Mouse (Mus musculus) kidney, embryonic 16.5 days (tissue): ENCODE measurements around the gene Pla2g1b. TPM values are rescaled to one million over a fixed set of nuclear protein-coding genes. Genes with fewer than 3 reads are reported as not detected.

Experiments used
- ATAC-seq: fragments of 200-750 bp; cut with Nextera tagmentation; 2 replicates; pipeline ENCODE4 v1.8.0; 2017; ENCODE audit warnings: moderate TSS enrichment; ENCODE audit not compliant: low FRiP score, low TSS enrichment
- H3K27ac ChIP-seq: fragments of 300-500 bp; sonication (generic); 2 replicates; pipeline ENCODE4 v1.5.1; 2014; ENCODE audit warnings: low read length
- H3K27me3 ChIP-seq: fragments of 300-500 bp; sonication (generic); 2 replicates; pipeline ENCODE4 v1.6.1; 2014; ENCODE audit warnings: low read length, control low read depth, mixed read lengths; ENCODE audit not compliant: insufficient read depth
- H3K36me3 ChIP-seq: fragments of 300-500 bp; sonication (generic); 2 replicates; pipeline ENCODE4 v1.6.1; 2014; ENCODE audit warnings: low read length, control low read depth, mixed read lengths; ENCODE audit not compliant: insufficient read depth
- H3K4me1 ChIP-seq: fragments of 300-500 bp; sonication (generic); 2 replicates; pipeline ENCODE4 v1.6.1; 2014; ENCODE audit warnings: low read length, control low read depth, mixed read lengths; ENCODE audit not compliant: insufficient read depth
- H3K4me2 ChIP-seq: fragments of 300-500 bp; sonication (generic); replicated peaks from 2 replicates; pipeline ENCODE4 v1.6.1; 2014; ENCODE audit warnings: low read depth, low read length
- H3K4me3 ChIP-seq: fragments of 300-500 bp; sonication (generic); 2 replicates; pipeline ENCODE4 v1.5.1; 2014; ENCODE audit warnings: mild to moderate bottlenecking, low read length
- H3K9ac ChIP-seq: fragments of 300-500 bp; sonication (generic); replicated peaks from 2 replicates; pipeline ENCODE4 v1.6.1; 2014; ENCODE audit warnings: low read length
- H3K9me3 ChIP-seq: fragments of 300-500 bp; sonication (generic); 2 replicates; pipeline ENCODE4 v1.6.1; 2016; ENCODE audit warnings: low read length, control low read depth
- WGBS: fragments of 180-500 bp; shearing (Covaris S2); extraction: QIAGEN DNeasy Blood & Tissue Kit; methylation state at CpG from one replicate; pipeline ENCODE4 v1.1.7; 2014; 5-methylcytosine and 5-hydroxymethylcytosine counted together
- polyA plus RNA-seq: library from polyadenylated mRNA; unstranded; fragments of >200 nt; fragmentation: Nextera tagmentation; extraction: Ambion mirVana; gene quantifications from 2 replicates; pipeline ENCODE4 v1.2.1, GENCODE M21; 2015

The Pla2g1b gene
- 0.94 and 2.1 TPM in 2 replicates for polyA plus RNA-seq

DNA sequence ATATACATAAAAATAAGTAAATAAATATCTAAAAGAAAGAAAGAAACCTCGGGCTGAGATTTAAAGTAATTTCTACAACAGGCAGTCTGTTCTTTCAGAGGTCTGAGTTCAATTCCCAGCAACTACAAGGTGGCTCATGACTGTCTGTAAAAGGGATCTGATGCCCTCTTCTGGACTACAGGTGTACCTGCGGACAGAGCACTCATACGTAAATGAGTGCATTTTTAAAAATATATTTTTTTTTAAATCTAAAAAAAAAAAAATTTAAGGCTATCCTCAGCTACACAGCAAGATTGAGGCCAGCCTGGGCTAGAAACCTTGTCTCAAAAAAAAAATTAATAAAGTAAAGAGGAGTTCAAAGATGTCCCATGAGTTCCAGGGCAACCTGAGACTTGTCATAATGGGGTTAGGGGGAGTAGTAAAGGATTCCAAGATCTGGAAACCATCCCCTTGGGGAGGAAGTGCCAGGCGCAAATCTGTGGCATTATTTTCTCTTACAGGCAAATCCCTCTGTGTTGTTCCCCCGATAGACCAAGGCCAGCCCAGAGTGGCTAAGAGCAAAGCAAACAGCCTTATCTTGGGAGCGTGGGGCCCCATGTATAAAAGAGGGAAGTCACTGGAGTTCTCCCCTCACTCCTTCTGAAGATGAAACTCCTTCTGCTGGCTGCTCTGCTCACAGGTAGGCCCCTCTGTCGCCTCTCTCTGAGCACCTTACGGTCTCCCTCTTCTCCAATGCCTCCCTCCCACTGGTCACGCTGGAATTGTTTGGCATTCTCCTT lies at the start of gene Pla2g1b:
Pla2g1b (plus strand) TSS at position 621 of the 779 bp plus-strand sequence.
- Histone ChIP-seq H3K4me1 (0 out of 2 replicates have a peak, but pooled peaks cover 3% of the 10 kb centered on the region), H3K27ac (no peak within 1 kb of the TSS), H3K9ac (no peak within 1 kb of the TSS), H3K36me3 (no peaks in the 10 kb centered on the region), H3K4me3 (no peak within 1 kb of the TSS), H3K4me2 (no peak within 1 kb of the TSS), H3K27me3 (no peaks in the 10 kb centered on the region), H3K9me3 (no peaks in the 10 kb centered on the region)
- ATAC-seq, result no peak
- 48% methylated on average over 9 of the region's 9 CpGs for WGBS

DNA sequence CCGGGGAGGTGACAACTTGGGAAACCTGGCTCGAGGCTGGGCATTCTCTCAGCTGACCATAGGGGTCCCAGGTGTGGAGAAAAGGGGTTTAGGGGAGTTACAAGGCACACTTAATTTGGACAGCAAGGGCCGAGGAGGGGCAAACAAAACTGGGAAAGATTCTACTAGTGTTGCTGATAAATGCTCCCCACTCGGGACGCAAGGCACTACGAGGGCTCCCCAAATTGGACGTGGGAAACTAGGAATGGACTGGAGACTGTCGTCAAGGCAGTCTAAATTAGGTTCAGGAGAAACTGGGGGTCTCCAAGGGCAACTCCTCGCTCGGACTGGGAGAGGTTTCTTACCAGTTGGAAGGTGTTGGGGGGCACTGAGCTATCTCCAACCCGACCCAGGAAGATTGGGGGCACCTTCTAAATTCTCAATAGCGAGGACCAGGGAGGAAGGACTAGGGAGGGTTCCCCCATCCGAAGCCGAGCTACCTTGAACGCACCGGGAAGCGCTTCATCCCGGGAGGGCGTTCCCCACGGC lies 37.2 kb upstream of the Pla2g1b start:
- H3K36me3 ChIP-seq, result no peaks in the 10 kb centered on the region
- H3K9ac ChIP-seq, result peak overlapping the region; percentile 95
- H3K27ac ChIP-seq, result no peak overlapping the region
- H3K9me3 ChIP-seq, result no peaks in the 10 kb centered on the region
- H3K4me2 ChIP-seq, result peak overlapping the region; percentile 95
- H3K27me3 ChIP-seq, result peaks cover 11% of the 10 kb centered on the region; the same call in 1 of the 2 replicates
- peaks cover 30% of the 10 kb centered on the region for H3K4me1 ChIP-seq
- H3K4me3 ChIP-seq, result peak overlapping the region; percentile 93
- WGBS, result 1% methylated on average over 20 of the region's 20 CpGs
- 0 out of 2 replicates have a peak, but pooled peaks have one; percentile 1 for ATAC-seq

DNA sequence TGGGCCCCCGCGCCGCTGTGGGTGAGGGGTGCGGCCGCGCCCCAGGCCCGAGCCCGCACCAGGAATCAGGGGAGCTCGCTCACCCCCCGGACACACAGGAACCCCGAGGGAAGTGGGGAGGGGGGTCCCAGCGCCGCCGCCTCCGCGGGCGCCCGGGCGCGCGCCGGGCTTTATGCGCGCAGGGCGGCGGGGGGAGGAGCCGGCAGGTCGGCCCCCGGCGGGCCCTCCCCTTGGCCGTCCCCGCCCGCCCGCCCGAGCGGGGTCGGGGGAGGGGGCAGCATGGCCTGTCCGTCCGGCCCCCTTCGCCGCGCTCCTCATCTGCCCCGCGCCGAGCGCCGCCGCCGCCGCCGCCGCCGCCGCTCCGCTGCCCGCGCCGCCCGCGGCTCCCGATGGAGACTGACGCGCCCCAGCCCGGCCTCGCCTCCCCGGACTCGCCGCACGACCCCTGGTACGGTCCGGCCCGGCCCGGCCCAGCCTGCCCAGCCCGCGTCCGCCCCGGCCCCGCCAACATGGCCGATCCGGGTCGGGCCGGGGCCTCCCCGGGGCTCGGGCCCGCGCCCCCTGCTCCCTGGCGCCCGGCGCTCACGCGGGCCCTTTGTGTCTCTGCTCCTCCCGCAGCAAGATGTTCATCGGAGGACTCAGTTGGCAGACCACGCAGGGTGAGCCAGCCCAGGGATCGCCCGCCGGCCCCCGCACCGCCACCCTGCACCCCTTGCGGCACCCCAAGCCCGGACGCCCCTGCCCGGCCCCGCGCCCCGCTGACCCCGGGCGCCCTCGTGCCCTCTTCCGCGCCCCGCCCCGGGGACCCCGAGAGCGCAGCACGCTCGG lies 36.5 kb upstream of the Pla2g1b start, which contains the start of gene Msi1:
Msi1 (plus strand) TSS at position 241 of the 828 bp plus-strand sequence.
- WGBS, result 2% methylated on average over 40 of the region's 117 CpGs
- peaks cover 11% of the 10 kb centered on the region; the same call in 1 of the 2 replicates for H3K27me3 ChIP-seq
- ATAC-seq, result peak; percentile 77
- H3K36me3 ChIP-seq, result no peaks in the 10 kb centered on the region
- peak within 1 kb of the TSS; percentile 95 for H3K4me2 ChIP-seq
- peak within 1 kb of the TSS; percentile 93 for H3K4me3 ChIP-seq
- peaks cover 36% of the 10 kb centered on the region for H3K4me1 ChIP-seq
- H3K9ac ChIP-seq, result peak within 1 kb of the TSS; percentile 95
- no peaks in the 10 kb centered on the region for H3K9me3 ChIP-seq
- peak within 1 kb of the TSS; percentile 78 for H3K27ac ChIP-seq

DNA sequence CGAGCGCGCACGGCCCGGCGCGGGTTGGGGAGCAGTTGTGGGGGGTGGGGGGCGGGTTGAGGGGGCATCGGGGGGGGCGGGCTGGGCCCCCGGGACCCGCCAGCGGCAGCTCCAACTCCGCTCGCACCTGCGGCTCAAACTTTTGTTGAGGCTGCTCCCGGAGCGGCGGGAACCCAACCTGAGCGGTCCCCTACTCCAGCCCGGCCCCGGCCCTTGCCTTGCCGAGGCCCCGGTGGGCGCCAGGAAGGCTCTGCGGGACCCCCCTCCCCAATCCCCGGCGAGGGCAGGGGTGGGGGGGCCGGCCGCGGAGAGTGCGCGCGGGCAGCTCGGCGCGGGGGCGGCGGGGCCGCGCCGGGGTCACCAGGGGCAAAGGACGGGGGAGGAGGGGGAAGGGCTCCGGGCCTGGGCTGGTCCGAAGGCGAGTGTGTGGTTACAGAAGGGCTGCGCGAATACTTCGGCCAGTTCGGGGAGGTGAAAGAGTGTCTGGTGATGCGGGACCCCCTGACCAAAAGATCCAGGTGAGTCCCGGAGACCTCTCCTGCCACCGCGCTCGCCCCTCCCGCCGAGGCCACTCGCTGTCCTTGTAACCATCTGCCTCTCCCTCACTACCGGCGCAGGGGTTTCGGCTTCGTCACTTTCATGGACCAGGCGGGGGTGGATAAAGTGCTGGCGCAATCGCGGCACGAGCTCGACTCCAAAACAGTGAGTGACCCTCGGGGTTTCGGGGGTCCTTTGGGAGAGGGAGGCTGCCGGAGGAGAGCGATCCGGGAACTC lies 35.7 kb upstream of the Pla2g1b start:
- no peak for ATAC-seq
- peak overlapping the region; percentile 78 for H3K27ac ChIP-seq
- H3K4me1 ChIP-seq, result peaks cover 44% of the 10 kb centered on the region
- H3K4me2 ChIP-seq, result peak overlapping the region; percentile 95
- peak overlapping the region; percentile 95 for H3K9ac ChIP-seq
- peak overlapping the region; percentile 93 for H3K4me3 ChIP-seq
- H3K27me3 ChIP-seq, result peaks cover 11% of the 10 kb centered on the region; the same call in 1 of the 2 replicates
- no peaks in the 10 kb centered on the region for H3K9me3 ChIP-seq
- no peaks in the 10 kb centered on the region for H3K36me3 ChIP-seq
- under 1% methylated on average over 51 of the region's 73 CpGs for WGBS

DNA sequence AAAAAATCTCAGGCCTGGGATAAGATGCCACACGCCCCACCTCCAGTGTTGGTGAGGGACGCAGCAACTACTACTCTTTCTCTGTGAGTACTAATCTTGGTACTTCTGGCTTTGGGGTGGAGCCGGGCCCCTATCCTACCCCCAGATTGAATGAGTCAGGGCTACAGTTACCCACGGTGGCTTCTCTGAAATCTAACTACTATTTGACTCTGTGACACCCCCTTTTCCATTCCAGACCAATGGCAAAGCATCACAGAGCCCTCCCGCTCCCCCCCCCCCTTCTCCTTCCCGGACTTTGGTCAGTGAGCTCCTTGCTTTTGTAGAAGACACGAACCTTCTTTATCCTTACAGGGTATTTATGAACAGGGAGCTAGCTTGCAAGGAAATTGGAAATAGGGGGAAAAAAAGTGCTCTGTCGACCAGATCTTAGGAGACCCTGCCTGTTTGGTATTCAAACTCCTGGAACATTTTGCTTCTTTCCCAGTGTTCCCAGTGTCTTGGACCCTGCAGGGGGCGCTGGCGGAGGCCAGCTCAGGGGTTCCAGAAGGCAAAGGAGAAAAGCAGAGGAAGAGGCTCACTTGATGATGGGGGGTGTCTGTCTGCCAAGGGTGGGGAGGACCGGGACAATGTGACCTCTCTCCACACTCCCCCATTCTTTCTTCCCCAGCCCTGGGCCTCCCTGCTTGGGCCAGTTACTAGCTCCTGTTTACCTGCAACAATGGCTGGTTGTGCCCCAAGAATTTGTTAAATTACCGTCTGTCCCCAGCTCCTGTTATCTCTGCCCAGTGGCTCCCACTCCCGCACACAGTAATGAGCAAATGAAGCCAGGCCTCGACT lies 34.8 kb upstream of the Pla2g1b start:
- WGBS, result 10% methylated on average over 12 of the region's 14 CpGs

DNA sequence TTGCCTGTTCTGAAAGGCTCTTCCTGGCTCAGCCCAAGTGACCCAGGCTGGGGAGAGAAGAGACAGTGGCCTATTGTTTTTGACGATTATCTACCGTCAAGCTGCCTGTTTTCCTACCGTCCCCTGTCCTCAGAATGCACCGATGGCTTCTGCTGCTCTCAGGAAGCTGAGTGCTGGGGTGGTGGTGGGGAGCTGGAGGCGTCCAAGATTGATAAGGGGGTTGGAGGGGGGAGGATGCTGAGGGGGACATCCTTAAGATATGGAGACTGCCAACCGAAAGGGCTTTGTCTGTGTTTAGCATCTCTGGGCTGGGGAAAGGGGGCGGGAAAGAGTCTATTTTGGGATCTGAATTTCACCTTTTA lies 34.2 kb upstream of the Pla2g1b start:
- H3K9me3 ChIP-seq, result no peaks in the 10 kb centered on the region
- H3K4me3 ChIP-seq, result peak overlapping the region; percentile 93
- H3K27ac ChIP-seq, result peak overlapping the region; percentile 3; the same call in 1 of the 2 replicates
- no peak for ATAC-seq
- peak overlapping the region; percentile 95 for H3K4me2 ChIP-seq
- no peaks in the 10 kb centered on the region for H3K36me3 ChIP-seq
- H3K27me3 ChIP-seq, result peaks cover 11% of the 10 kb centered on the region; the same call in 1 of the 2 replicates
- peaks cover 59% of the 10 kb centered on the region for H3K4me1 ChIP-seq
- peak overlapping the region; percentile 95 for H3K9ac ChIP-seq
- WGBS, result 34% methylated on average over 7 of the region's 7 CpGs

More for the DNA sequence above, 34.8 kb upstream of the Pla2g1b start:
- ATAC-seq, result no peak
- H3K27ac ChIP-seq, result peak overlapping the region; percentile 78; the same call in 1 of the 2 replicates
- peaks cover 11% of the 10 kb centered on the region; the same call in 1 of the 2 replicates for H3K27me3 ChIP-seq
- peak overlapping the region; percentile 95 for H3K4me2 ChIP-seq
- H3K9me3 ChIP-seq, result no peaks in the 10 kb centered on the region
- H3K4me3 ChIP-seq, result peak overlapping the region; percentile 93
- H3K36me3 ChIP-seq, result no peaks in the 10 kb centered on the region
- H3K4me1 ChIP-seq, result peaks cover 53% of the 10 kb centered on the region
- peak overlapping the region; percentile 95 for H3K9ac ChIP-seq

DNA sequence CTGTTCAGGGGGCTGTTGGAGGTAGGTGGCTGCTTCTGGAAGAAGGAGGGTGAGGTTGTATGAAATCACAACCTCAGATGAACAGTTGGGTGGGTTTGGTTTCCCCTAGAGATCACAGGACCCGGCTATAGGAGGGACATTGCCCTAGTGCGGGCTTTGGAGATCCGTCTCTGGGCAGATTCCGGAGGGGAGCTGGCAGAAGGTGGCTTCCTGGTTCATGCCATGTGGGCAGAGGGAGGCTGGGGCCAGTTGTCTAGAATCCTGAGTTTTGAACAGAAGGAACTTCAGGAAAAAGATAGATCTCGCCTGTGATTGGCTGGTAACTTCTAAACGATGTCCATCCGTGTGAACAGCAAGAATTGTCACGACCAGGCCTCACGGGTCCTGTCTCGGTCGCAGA lies 33.7 kb upstream of the Pla2g1b start:
- H3K9me3 ChIP-seq, result no peaks in the 10 kb centered on the region
- no peaks in the 10 kb centered on the region for H3K36me3 ChIP-seq
- peaks cover 11% of the 10 kb centered on the region; the same call in 1 of the 2 replicates for H3K27me3 ChIP-seq
- 0 out of 2 replicates have a peak overlapping the region, but pooled peaks have one; percentile 95 for H3K4me2 ChIP-seq
- peak overlapping the region; percentile 16; the same call in 1 of the 2 replicates for H3K9ac ChIP-seq
- H3K4me3 ChIP-seq, result no peak overlapping the region
- H3K27ac ChIP-seq, result no peak overlapping the region
- 75% methylated on average over 11 of the region's 11 CpGs for WGBS
- no peak for ATAC-seq
- peaks cover 64% of the 10 kb centered on the region for H3K4me1 ChIP-seq

DNA sequence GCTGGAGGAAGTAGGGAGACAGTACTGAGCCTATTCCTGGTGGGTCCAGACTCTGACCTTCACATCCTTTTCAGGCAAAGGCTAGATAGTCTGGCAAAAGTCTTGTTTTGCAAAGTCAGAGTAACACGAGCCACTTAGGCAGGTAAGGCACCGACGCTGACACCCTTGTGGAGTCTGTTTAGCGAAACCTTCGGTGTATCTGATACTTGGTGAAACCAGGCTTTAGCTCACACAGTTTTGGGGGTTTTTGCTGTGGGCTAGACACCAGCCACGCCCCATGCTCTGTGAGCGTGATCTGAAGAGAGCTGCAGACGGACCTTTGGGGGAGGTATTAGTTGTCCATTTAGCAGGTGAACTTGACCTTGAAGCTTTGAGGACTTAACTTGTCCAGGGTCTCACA lies 32.9 kb upstream of the Pla2g1b start:
- 75% methylated on average over 8 of the region's 8 CpGs for WGBS
- no peaks in the 10 kb centered on the region for H3K36me3 ChIP-seq
- H3K9ac ChIP-seq, result no peak overlapping the region
- no peak overlapping the region for H3K4me2 ChIP-seq
- H3K27ac ChIP-seq, result no peak overlapping the region
- ATAC-seq, result no peak
- peaks cover 7% of the 10 kb centered on the region; the same call in 1 of the 2 replicates for H3K27me3 ChIP-seq
- peaks cover 72% of the 10 kb centered on the region for H3K4me1 ChIP-seq
- no peak overlapping the region for H3K4me3 ChIP-seq
- H3K9me3 ChIP-seq, result no peaks in the 10 kb centered on the region
